In genomic region chr16:31325966-31326365, GRCm38 (mm10) we compare ENCODE assay signal across 12 mouse cellular contexts. TPM values are rescaled to one million over a fixed set of nuclear protein-coding genes. Genes with fewer than 3 reads are reported as not detected.
DNase-seq lines count a peak whose midpoint lies in the region; ATAC-seq lines count a peak whose summit lies in the region.
"Had no signal": no experiment of that assay in that cellular context is flagged by ENCODE, and none has a peak within 500 bp of the region (broad histone marks: within the 10 kb centered on the region; RNA-seq: fewer than 3 reads in every experiment).

No protein-coding gene starts in this region.

- ATAC-seq in lung, embryonic 16.5 days (ENCODE audit: low read depth) = no peak
- 0 out of 2 replicates have a peak, but pooled peaks have one; percentile 37 for ATAC-seq in heart, embryonic 16.5 days (replicated peaks; ENCODE audit: extremely low read depth, insufficient read depth, low FRiP score)
- ATAC-seq in midbrain, embryonic 13.5 days = no peak
- ATAC-seq: forebrain, embryonic 14.5 days had no signal

- H3K9ac ChIP-seq in lung, embryonic 16.5 days (ENCODE audit: low read length) = no peak overlapping the region
- H3K9ac ChIP-seq in heart, embryonic 16.5 days (ENCODE audit: low read length) = no peak overlapping the region
- no peak overlapping the region for H3K9ac ChIP-seq in midbrain, embryonic 13.5 days (replicated peaks)

- H3K27ac ChIP-seq in lung, embryonic 16.5 days (ENCODE audit: low read length) = peak overlapping the region; percentile 40; the same call in 1 of the 2 replicates
- peak overlapping the region; percentile 66; the same call in 1 of the 2 replicates for H3K27ac ChIP-seq in heart, embryonic 16.5 days (ENCODE audit: low read length)
- no peak overlapping the region for H3K27ac ChIP-seq in midbrain, embryonic 13.5 days

- H3K4me3 ChIP-seq in lung, embryonic 16.5 days (ENCODE audit: low read length) = no peak overlapping the region
- no peak overlapping the region for H3K4me3 ChIP-seq in heart, embryonic 16.5 days (ENCODE audit: low read length)
- no peak overlapping the region for H3K4me3 ChIP-seq in midbrain, embryonic 13.5 days (replicated peaks)

- H3K9me3 ChIP-seq in lung, embryonic 16.5 days (ENCODE audit: control insufficient read depth, low read length) = no peaks in the 10 kb centered on the region
- no peaks in the 10 kb centered on the region for H3K9me3 ChIP-seq in heart, embryonic 16.5 days (replicated peaks; ENCODE audit: control insufficient read depth, low read length)
- H3K9me3 ChIP-seq in midbrain, embryonic 13.5 days = no peaks in the 10 kb centered on the region

- peak; percentile 48 for DNase-seq in gastrocnemius, adult 18-20 months (ENCODE audit: low spot score)
- no peak for DNase-seq in gastrocnemius, postnatal 10 days
- DNase-seq in lung, postnatal 4 days = no peak
- DNase-seq in skeletal muscle tissue, adult 2 months (ENCODE audit: low read depth, low spot score) = peak; percentile 36
- no peak for DNase-seq in cerebellum, adult 8-10 months
- DNase-seq: right cerebral cortex, postnatal 4 days; thymus, adult 2 months had no signal

- H3K4me2 ChIP-seq in lung, embryonic 16.5 days (ENCODE audit: low read depth, low read length) = no peak overlapping the region
- no peak overlapping the region for H3K4me2 ChIP-seq in heart, embryonic 16.5 days (ENCODE audit: low read depth, low read length)
- no peak overlapping the region for H3K4me2 ChIP-seq in midbrain, embryonic 13.5 days (replicated peaks)

- no peaks in the 10 kb centered on the region for H3K27me3 ChIP-seq in lung, embryonic 16.5 days (ENCODE audit: control insufficient read depth, insufficient read depth, low read depth, low read length)
- no peaks in the 10 kb centered on the region for H3K27me3 ChIP-seq in heart, embryonic 16.5 days (ENCODE audit: control insufficient read depth, insufficient read depth, low read length)
- no peaks in the 10 kb centered on the region for H3K27me3 ChIP-seq in midbrain, embryonic 13.5 days

- no peaks in the 10 kb centered on the region for H3K36me3 ChIP-seq in lung, embryonic 16.5 days (ENCODE audit: control insufficient read depth, insufficient read depth, low read length)
- no peaks in the 10 kb centered on the region for H3K36me3 ChIP-seq in heart, embryonic 16.5 days (ENCODE audit: control insufficient read depth, insufficient read depth)
- H3K36me3 ChIP-seq in midbrain, embryonic 13.5 days = no peaks in the 10 kb centered on the region

- 62% methylated on average over 5 of the region's 5 CpGs for WGBS in lung, embryonic 16.5 days
- WGBS in heart, embryonic 16.5 days = 55% methylated on average over 5 of the region's 5 CpGs
- WGBS in midbrain, embryonic 13.5 days = 95% methylated on average over 5 of the region's 5 CpGs

- peaks cover 13% of the 10 kb centered on the region for H3K4me1 ChIP-seq in lung, embryonic 16.5 days (replicated peaks; ENCODE audit: control insufficient read depth, insufficient read depth, low read length)
- 0 out of 2 replicates have a peak, but pooled peaks cover 5% of the 10 kb centered on the region for H3K4me1 ChIP-seq in heart, embryonic 16.5 days (ENCODE audit: control insufficient read depth, insufficient read depth, low read length)
- H3K4me1 ChIP-seq in midbrain, embryonic 13.5 days (replicated peaks) = peaks cover 10% of the 10 kb centered on the region

RNA-seq across cellular contexts. Expression of gene Apod, which starts 11.4 kb away (rescaled TPM):
- total RNA-seq in gastrocnemius, adult 18-20 months (2021) = 10 to 100 TPM; 41.6 to 82.1 TPM
- total RNA-seq in gastrocnemius, postnatal 10 days (2021) = 10 to 100 TPM; 14.0 to 18.3 TPM
- 0.38 and 1.2 TPM in 2 replicates for polyA plus RNA-seq in lung, embryonic 16.5 days (2015; fragmentation: Nextera tagmentation; extraction: Ambion mirVana)
- polyA plus RNA-seq in heart, embryonic 16.5 days (2015; fragmentation: Nextera tagmentation; extraction: Ambion mirVana) = 0.55 and 0.64 TPM in 2 replicates
- 57.5 and 65.5 TPM in 2 replicates for polyA plus RNA-seq in midbrain, embryonic 13.5 days (2015; fragmentation: Nextera tagmentation; extraction: Ambion mirVana)
- polyA plus RNA-seq: liver, embryonic 16.5 days had no signal

RNA-seq across cellular contexts. Expression of gene Ppp1r2, which starts 50.9 kb away (rescaled TPM):
- 10 to 100 TPM; 83.4 to 98.3 TPM for total RNA-seq in gastrocnemius, adult 18-20 months (2021)
- 10 to 100 TPM; 76.9 to 79.3 TPM for total RNA-seq in gastrocnemius, postnatal 10 days (2021)
- polyA plus RNA-seq in lung, embryonic 16.5 days (2015; fragmentation: Nextera tagmentation; extraction: Ambion mirVana) = 110 and 116 TPM in 2 replicates
- 101 and 120 TPM in 2 replicates for polyA plus RNA-seq in heart, embryonic 16.5 days (2015; fragmentation: Nextera tagmentation; extraction: Ambion mirVana)
- polyA plus RNA-seq in midbrain, embryonic 13.5 days (2015; fragmentation: Nextera tagmentation; extraction: Ambion mirVana) = 95.4 and 98.6 TPM in 2 replicates

Comparison
In these comparisons a context has a peak if more than half of its experiments do, and no peak if none do; other contexts are left out.
1. DNase-seq: peak in gastrocnemius, adult 18-20 months (single experiment) and skeletal muscle tissue, adult 2 months (single experiment); none in gastrocnemius, postnatal 10 days (single experiment), lung, postnatal 4 days (0 of 2) and cerebellum, adult 8-10 months (single experiment).
2. RNA of gene Apod, which starts 11.4 kb away (polyA plus RNA-seq): 57.5 to 65.5 TPM in midbrain, embryonic 13.5 days; 0.55 to 0.64 TPM in heart, embryonic 16.5 days and 0.38 to 1.2 TPM in lung, embryonic 16.5 days; every median in the first group is over 10 times any median in the second.